Mouse (Mus musculus): ENCODE measurements around the gene AC124502.3.
"Not testable (repeated sequence)": the region's sequence is repeated elsewhere in the genome, so short reads cannot be mapped to it uniquely, and the experiment has no call there.

The AC124502.3 gene

GRCm38 (mm10) chr19:5086533-5086932 lies 47.8 kb downstream of the AC124502.3 start:
- DNase-seq: not testable (repeated sequence)

GRCm38 (mm10) chr19:5087884-5088728 lies 49.4 kb downstream of the AC124502.3 start, which contains the start of gene Yif1a:
Gene Yif1a (plus strand): TSS chr19:5088538.
- DNase-seq: peak; percentile 95

- DNase-seq: no peak
Observed at GRCm38 (mm10) chr19:5089324-5089723, 50.6 kb downstream of the AC124502.3 start.

- DNase-seq: no peak
Observed at GRCm38 (mm10) chr19:5092083-5092482, 53.4 kb downstream of the AC124502.3 start.

- DNase-seq: no peak
Observed at GRCm38 (mm10) chr19:5093481-5094242, 55.0 kb downstream of the AC124502.3 start.

- peak; percentile 96 for DNase-seq
Observed at GRCm38 (mm10) chr19:5094243-5094632, 55.5 kb downstream of the AC124502.3 start.

- no peak for DNase-seq
Observed at GRCm38 (mm10) chr19:5094746-5095417, 56.2 kb downstream of the AC124502.3 start.

- DNase-seq: no peak
Observed at GRCm38 (mm10) chr19:5095887-5096474, 57.3 kb downstream of the AC124502.3 start.

- no peak for DNase-seq
Observed at GRCm38 (mm10) chr19:5097521-5098362, 59.1 kb downstream of the AC124502.3 start.

GRCm38 (mm10) chr19:5098363-5099143 lies 59.9 kb downstream of the AC124502.3 start, which contains the start of gene Cnih2:
Gene Cnih2 (minus strand): TSS chr19:5098521.
- DNase-seq: peak; percentile 83

All from thymus, postnatal 4 days (tissue).